Mouse (Mus musculus) CD4-positive, CD25-positive, alpha-beta regulatory T cell, adult 9 weeks (primary cell): ENCODE measurements around the gene Gm15448. TPM values are rescaled to one million over a fixed set of nuclear protein-coding genes. Genes with fewer than 3 reads are reported as not detected.

Source experiments
- polyA plus RNA-seq: library from polyadenylated mRNA; unstranded; fragments of 100-300 nt; shearing (Covaris generic); gene quantifications from one replicate; pipeline ENCODE4 v1.2.1, GENCODE M21; 2017

The Gm15448 gene
- not detected for polyA plus RNA-seq

GRCm38 (mm10) chr7:3825599-3825998 is at the start of gene Gm15448:
TSS of gene Gm15448 (minus strand) at chr7:3825687.

GRCm38 (mm10) chr7:3844951-3845350 is 19.5 kb upstream of the Gm15448 start, which contains the start of gene Pira2:
TSS of gene Pira2 (minus strand) at chr7:3845051.

Other genes starting within 250 kb of the Gm15448 start
- gene Oscar, start 209.5 kb downstream of the Gm15448 start, polyA plus RNA-seq: not detected
- 559 TPM for gene Ndufa3, start 208.3 kb downstream of the Gm15448 start, polyA plus RNA-seq
- gene Tfpt, start 195.8 kb downstream of the Gm15448 start, polyA plus RNA-seq: 46.3 TPM
- 98.0 TPM for gene Prpf31, start 195.7 kb downstream of the Gm15448 start, polyA plus RNA-seq
- 121 TPM for gene Cnot3, start 180.4 kb downstream of the Gm15448 start, polyA plus RNA-seq
- gene Leng1, start 159.8 kb downstream of the Gm15448 start, polyA plus RNA-seq: 33.1 TPM
- gene Tmc4, start 148.1 kb downstream of the Gm15448 start, polyA plus RNA-seq: 6.5 TPM
- gene Tsen34, start 132.8 kb downstream of the Gm15448 start, polyA plus RNA-seq: 11.5 TPM
- 53.0 TPM for gene Mboat7, start 132.2 kb downstream of the Gm15448 start, polyA plus RNA-seq
- gene Rps9, start 121.7 kb downstream of the Gm15448 start, polyA plus RNA-seq: 2,488 TPM
- 0.93 TPM for gene Pirb, start 105.3 kb downstream of the Gm15448 start, polyA plus RNA-seq
- 0.32 TPM for gene Pira2, start 19.4 kb upstream of the Gm15448 start, polyA plus RNA-seq
- 0.69 TPM for gene Gm14548, start 72.4 kb upstream of the Gm15448 start, polyA plus RNA-seq
- gene Lilra6, start 89.8 kb upstream of the Gm15448 start, polyA plus RNA-seq: not detected
- gene Lair1, start 237.5 kb upstream of the Gm15448 start, polyA plus RNA-seq: 5.5 TPM